Mouse (Mus musculus) thymus, postnatal 0 days (tissue): ENCODE measurements around the gene Mindy4. TPM values are rescaled to one million over a fixed set of nuclear protein-coding genes. Genes with fewer than 3 reads are reported as not detected.

Experiments
- DNase-seq: peaks from one replicate; pipeline ENCODE4 v3.0.0-alpha.2; 2015; ENCODE audit warnings: low spot score
- polyA plus RNA-seq: library from polyadenylated mRNA; unstranded; fragments of >200 nt; fragmentation: Nextera tagmentation; extraction: Ambion mirVana; gene quantifications from 2 replicates; pipeline ENCODE4 v1.2.1, GENCODE M21; 2015

The Mindy4 gene
- polyA plus RNA-seq, 1 experiment from 2014 or later = 2.3 TPM

GRCm38 (mm10) chr6:55295325-55295724 is 92.1 kb downstream of the Mindy4 start:
- no peak for DNase-seq

- no peak for DNase-seq
These were observed 96.3 kb downstream of the Mindy4 start for GRCm38 (mm10) chr6:55299482-55299881.

- no peak for DNase-seq
These were observed 96.7 kb downstream of the Mindy4 start for GRCm38 (mm10) chr6:55299917-55300316.

- DNase-seq = no peak
These were observed 97.5 kb downstream of the Mindy4 start for GRCm38 (mm10) chr6:55300704-55301103.

DNA sequence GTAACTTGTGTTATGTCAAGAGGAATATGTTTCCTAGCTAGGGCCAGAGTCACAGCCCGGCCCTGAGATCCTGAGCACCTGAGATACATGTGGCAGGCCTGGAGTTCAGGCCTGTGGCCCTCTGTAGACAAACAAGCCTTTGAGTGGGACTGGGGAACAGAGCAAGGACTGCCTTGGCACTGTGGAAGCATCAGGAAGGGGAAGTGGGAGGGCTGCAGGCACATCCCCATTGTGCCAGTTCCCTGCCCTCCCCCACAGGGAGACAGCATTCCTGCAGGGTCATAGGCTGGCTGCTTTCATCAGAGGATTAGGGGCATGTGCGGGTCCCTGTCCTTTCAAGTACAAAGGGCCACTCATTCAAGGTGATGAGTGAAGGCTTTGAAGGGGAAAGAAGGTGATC is 107.0 kb downstream of the Mindy4 start:
- DNase-seq = no peak

- DNase-seq = no peak
These were observed 108.8 kb downstream of the Mindy4 start for GRCm38 (mm10) chr6:55311962-55312361.

DNA sequence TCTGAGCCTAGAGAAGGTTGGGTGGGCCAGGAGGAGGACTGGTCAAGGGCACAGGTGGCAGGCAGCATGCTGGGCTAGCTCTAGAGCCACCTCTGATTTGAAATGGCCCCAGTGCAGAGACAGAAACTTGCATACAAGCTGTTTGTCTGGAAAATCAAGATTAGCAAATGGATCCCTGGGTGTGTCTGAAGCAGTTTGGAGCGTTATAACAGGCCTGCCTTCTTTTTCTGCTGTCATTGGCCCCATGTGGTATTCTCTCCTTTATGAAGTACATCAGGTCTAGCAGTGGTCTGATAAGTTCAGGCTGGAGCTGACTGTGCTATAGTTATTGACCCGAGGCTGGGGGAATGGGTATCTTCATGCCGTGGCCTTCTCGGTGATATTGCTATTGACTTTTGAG is 110.7 kb downstream of the Mindy4 start:
- DNase-seq = no peak

- DNase-seq = no peak
These were observed 111.4 kb downstream of the Mindy4 start for GRCm38 (mm10) chr6:55314628-55315027.

- DNase-seq = no peak
These were observed 115.4 kb downstream of the Mindy4 start for GRCm38 (mm10) chr6:55318597-55318996.

DNA sequence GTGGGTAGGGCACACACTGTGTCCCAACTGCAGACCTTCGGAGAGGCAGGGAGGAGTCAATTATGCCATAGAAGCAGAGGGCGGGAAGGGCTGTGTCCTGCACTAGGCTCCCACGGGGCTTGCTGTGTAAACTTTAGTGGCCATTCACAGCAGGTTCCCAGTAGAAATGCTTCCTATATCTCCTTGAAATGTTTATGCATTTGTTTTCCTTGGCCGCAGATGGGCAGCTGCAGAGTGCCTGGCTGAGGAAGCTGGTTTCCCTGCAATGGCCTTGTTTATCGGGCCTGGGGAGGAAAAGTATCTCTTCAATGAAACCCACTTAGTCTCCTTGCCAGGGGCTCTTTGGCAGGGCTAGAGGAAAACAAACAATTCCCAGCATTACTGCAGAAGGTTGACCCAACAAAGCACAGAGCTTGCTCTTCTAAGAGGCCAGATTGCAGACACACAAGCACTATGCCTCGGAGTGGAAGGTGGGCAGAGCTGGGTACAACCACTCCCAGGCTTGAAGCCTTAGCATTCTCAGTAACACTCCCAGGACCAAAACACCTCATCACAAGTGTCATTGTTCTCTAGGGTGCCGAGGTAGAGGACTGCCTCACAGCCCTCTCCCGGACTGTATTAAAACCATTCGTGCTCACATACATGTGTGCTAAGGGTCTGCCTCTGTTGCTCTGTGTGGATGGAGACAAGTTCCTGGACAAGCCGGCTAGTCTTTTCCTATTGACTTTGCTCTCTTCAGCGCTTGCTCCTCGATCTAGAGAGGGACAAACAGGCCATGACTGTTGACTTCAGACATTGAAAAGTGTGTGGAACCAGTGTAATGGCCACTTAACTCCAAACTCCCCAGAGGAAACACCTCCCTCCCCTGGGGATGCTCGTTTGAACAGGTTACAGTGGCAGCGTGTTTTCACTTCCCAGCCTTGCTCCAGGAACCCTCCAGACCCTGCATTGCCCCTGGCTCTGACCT is 116.7 kb downstream of the Mindy4 start:
- no peak for DNase-seq

DNA sequence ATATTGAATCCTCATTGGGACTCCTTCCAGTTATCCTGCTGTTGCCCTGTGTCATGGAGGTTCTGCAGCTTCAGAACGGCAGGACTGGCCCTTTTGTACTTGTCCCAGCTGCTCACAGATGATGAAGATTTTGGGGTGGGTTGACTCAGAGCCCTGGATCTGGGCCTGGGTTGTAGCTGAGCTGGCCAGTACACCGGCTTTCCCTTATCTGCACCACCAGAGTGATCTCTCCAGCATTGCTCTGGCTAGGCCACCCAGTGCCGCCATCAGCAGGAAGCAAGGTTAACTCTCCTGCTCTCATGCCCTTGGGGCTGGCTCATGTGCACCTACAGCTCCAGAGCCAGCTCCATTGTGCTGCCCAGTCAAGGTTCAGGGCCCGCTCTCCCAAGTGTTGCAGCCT is 117.7 kb downstream of the Mindy4 start:
- DNase-seq = no peak

GRCm38 (mm10) chr6:55321518-55321917 is 118.3 kb downstream of the Mindy4 start:
- no peak for DNase-seq

GRCm38 (mm10) chr6:55322980-55323379 is 119.8 kb downstream of the Mindy4 start:
- DNase-seq = no peak

DNA sequence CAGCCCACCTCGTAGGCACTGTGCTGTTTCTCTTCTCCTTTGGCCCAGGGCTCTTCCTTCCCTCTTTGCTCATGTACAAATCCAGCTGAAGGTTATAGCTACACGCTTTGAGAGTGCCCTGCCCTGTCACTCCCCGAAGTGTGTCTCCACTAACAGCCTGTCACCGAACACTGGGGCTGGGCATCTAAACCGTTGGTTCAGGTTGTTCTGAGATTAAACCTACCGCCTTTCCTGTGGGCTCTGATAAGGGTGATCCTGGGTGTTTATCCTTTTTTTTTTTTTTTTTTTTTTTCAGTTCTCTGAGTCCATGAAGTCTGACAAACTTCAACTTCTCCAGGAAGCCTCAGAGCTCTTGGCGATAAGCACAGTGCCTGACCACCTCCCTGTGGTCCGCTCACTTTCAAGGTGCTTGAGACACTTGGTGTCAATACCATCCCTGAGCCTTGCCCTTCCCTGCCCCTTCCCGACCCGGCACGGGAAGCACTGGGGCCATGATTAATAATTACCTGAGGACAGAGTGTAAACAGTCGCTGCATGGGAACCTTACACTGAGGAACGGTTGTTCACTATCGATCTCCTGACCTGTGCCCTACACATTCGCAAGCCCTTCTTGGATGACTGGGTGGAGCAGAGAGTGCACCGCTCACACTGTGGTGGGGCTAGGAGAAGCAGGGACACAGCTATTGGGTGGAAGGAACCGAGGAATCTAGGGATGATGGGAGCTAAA is 120.9 kb downstream of the Mindy4 start:
- no peak for DNase-seq

- no peak for DNase-seq
These were observed 121.6 kb downstream of the Mindy4 start for GRCm38 (mm10) chr6:55324785-55325184.

DNA sequence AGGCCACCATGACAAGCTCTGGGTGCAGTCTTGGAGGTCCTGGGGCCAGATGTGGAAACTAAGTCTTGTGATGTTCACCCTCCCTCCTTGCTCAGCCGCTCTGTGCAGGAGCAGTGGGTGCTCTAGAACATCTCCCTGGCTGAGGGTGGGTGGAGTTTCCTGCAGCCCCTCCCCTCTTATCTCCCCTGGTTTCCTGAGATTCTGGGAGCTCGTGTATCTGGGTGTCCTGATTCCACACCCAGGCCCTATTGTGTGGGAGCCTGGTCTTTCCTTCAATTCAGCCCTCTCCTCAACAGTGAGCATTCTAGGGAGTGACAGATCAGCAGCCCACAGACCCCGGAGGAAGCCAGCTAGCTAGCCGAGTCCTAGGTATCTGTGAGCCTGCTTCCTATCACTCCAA is 123.1 kb downstream of the Mindy4 start:
- no peak for DNase-seq

DNA sequence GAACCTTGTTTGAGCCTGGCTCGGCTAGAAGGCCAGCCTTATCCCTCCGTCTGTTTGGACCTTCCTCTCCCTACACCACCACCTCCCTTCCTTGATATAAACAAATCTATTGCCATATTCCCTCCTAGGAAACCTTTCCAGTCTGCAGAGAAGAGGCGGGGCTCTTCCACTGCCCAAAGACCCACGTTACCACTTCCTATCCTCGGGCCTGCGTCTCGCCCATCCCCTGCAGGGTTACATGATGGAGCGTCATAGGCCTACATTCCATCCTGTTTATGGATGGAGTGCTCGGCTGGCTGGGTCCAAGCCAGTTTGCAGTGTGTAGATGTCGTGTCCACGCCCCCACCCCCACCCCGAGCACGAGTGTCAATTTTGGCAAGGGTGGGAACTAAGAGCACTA is 124.1 kb downstream of the Mindy4 start:
- DNase-seq = no peak

- no peak for DNase-seq
These were observed 125.0 kb downstream of the Mindy4 start for GRCm38 (mm10) chr6:55328179-55328578.

- peak; percentile 7 for DNase-seq
These were observed 128.1 kb downstream of the Mindy4 start for GRCm38 (mm10) chr6:55331315-55331714.

- DNase-seq = no peak
These were observed 129.1 kb downstream of the Mindy4 start for GRCm38 (mm10) chr6:55332100-55332772.

DNA sequence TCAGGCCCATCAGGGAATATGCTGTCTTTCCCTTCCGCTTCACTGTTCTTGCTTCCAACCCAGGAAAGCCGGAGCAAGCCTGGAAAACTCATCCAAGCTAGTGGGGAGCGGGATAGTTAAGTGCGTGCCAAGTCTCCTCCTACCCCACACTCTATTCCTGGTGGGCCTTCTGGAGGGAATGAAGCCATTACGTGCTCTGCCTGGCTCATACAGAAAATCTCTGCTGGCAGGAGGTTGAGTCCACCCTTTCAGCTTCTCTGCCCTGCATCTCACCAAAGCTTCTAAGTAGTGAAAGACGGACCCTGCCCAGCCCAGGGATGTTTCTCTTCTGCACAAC is 129.6 kb downstream of the Mindy4 start:
- no peak for DNase-seq

GRCm38 (mm10) chr6:55335989-55336514 is 132.9 kb downstream of the Mindy4 start, which contains the start of gene Aqp1:
Aqp1 (plus strand) TSS chr6:55336432.
- DNase-seq = no peak
